Mouse (Mus musculus) liver, embryonic 16.5 days (tissue): ENCODE results near the gene Bag1. TPM values are rescaled to one million over a fixed set of nuclear protein-coding genes. Genes with fewer than 3 reads are reported as not detected.

ENCODE experiments used
- ATAC-seq: fragments of 200-750 bp; cut with Nextera tagmentation; 2 replicates; pipeline ENCODE4 v1.8.0; 2017; ENCODE audit warnings: low read depth, mild to moderate bottlenecking, moderate number of reproducible peaks, moderate library complexity
- H3K27ac ChIP-seq: fragments of 300-500 bp; sonication (generic); 2 replicates; pipeline ENCODE4 v1.5.1; 2014; ENCODE audit warnings: mild to moderate bottlenecking, low read length
- H3K27me3 ChIP-seq: fragments of 300-500 bp; sonication (generic); 2 replicates; pipeline ENCODE4 v1.6.1; 2014; ENCODE audit warnings: low read depth, low read length, mixed read lengths; ENCODE audit not compliant: control insufficient read depth, insufficient read depth
- H3K36me3 ChIP-seq: fragments of 300-500 bp; sonication (generic); 2 replicates; pipeline ENCODE4 v1.6.1; 2014; ENCODE audit warnings: mild to moderate bottlenecking; ENCODE audit not compliant: control insufficient read depth, insufficient read depth
- H3K4me1 ChIP-seq: fragments of 300-500 bp; sonication (generic); 2 replicates; pipeline ENCODE4 v1.6.1; 2014; ENCODE audit warnings: low read depth, low read length, mixed read lengths; ENCODE audit not compliant: control insufficient read depth
- H3K4me2 ChIP-seq: fragments of 300-500 bp; sonication (generic); 2 replicates; pipeline ENCODE4 v1.6.1; 2014; ENCODE audit warnings: low read depth, low read length, mixed read lengths
- H3K4me3 ChIP-seq: fragments of 300-500 bp; sonication (generic); 2 replicates; pipeline ENCODE4 v1.5.1; 2014; ENCODE audit warnings: low read depth, mild to moderate bottlenecking, low read length
- H3K9ac ChIP-seq: fragments of 300-500 bp; sonication (generic); 2 replicates; pipeline ENCODE4 v1.6.1; 2014; ENCODE audit warnings: low read depth, low read length
- H3K9me3 ChIP-seq: fragments of 300-500 bp; sonication (generic); replicated peaks from 2 replicates; pipeline ENCODE4 v1.6.1; 2016; ENCODE audit warnings: low read length; ENCODE audit not compliant: control insufficient read depth
- WGBS: fragments of 180-500 bp; shearing (Covaris S2); extraction: QIAGEN DNeasy Blood & Tissue Kit; methylation state at CpG from one replicate; pipeline ENCODE4 v1.1.7; 2014; ENCODE audit not compliant: insufficient replicate concordance; 5-methylcytosine and 5-hydroxymethylcytosine counted together
- polyA plus RNA-seq: library from polyadenylated mRNA; unstranded; fragments of >200 nt; fragmentation: Nextera tagmentation; extraction: Ambion mirVana; gene quantifications from 2 replicates; pipeline ENCODE4 v1.2.1, GENCODE M21; 2015

Gene Bag1
- polyA plus RNA-seq, 1 experiment from 2014 or later, result 99.7 TPM

- Histone ChIP-seq H3K4me1 (peaks cover 4% of the 10 kb centered on the region; the same call in 1 of the 2 replicates), H3K9me3 (no peaks in the 10 kb centered on the region; the same call in 1 of the 2 replicates), H3K27me3 (no peaks in the 10 kb centered on the region), H3K4me3 (no peak overlapping the region), H3K27ac (0 out of 2 replicates have a peak overlapping the region, but pooled peaks have one; percentile 13), H3K9ac (no peak overlapping the region), H3K4me2 (no peak overlapping the region), H3K36me3 (no peaks in the 10 kb centered on the region)
- 45% methylated on average over 4 of the region's 4 CpGs for WGBS
- ATAC-seq, result peak; percentile 76
Observed at GRCm38 (mm10) chr4:40900612-40901011, 47.5 kb downstream of the Bag1 start.

GRCm38 (mm10) chr4:40900071-40900470 lies 48.0 kb downstream of the Bag1 start:
- 66% methylated on average over 3 of the region's 3 CpGs for WGBS
- peaks cover 4% of the 10 kb centered on the region; the same call in 1 of the 2 replicates for H3K4me1 ChIP-seq
- no peak overlapping the region for H3K4me2 ChIP-seq
- no peaks in the 10 kb centered on the region; the same call in 1 of the 2 replicates for H3K9me3 ChIP-seq
- no peaks in the 10 kb centered on the region for H3K36me3 ChIP-seq
- ATAC-seq, result peak; percentile 45; the same call in 1 of the 2 replicates
- H3K9ac ChIP-seq, result no peak overlapping the region
- no peaks in the 10 kb centered on the region for H3K27me3 ChIP-seq
- no peak overlapping the region for H3K4me3 ChIP-seq
- 0 out of 2 replicates have a peak overlapping the region, but pooled peaks have one; percentile 20 for H3K27ac ChIP-seq

GRCm38 (mm10) chr4:40899264-40899663 lies 48.8 kb downstream of the Bag1 start:
- Histone ChIP-seq H3K4me1 (peaks cover 4% of the 10 kb centered on the region; the same call in 1 of the 2 replicates), H3K36me3 (no peaks in the 10 kb centered on the region), H3K9ac (no peak overlapping the region), H3K27me3 (no peaks in the 10 kb centered on the region), H3K27ac (no peak overlapping the region), H3K4me3 (no peak overlapping the region), H3K4me2 (no peak overlapping the region), H3K9me3 (no peaks in the 10 kb centered on the region; the same call in 1 of the 2 replicates)
- no peak for ATAC-seq
- WGBS, result 50% methylated on average over 2 of the region's 2 CpGs

- no peak for ATAC-seq
- Histone ChIP-seq H3K9me3 (no peaks in the 10 kb centered on the region; the same call in 1 of the 2 replicates), H3K4me3 (no peak overlapping the region), H3K4me1 (peaks cover 4% of the 10 kb centered on the region; the same call in 1 of the 2 replicates), H3K27me3 (no peaks in the 10 kb centered on the region), H3K4me2 (no peak overlapping the region), H3K27ac (no peak overlapping the region), H3K9ac (no peak overlapping the region), H3K36me3 (no peaks in the 10 kb centered on the region)
- WGBS, result 69% methylated on average over 6 of the region's 6 CpGs
Observed at GRCm38 (mm10) chr4:40898476-40899044, 49.5 kb downstream of the Bag1 start.

GRCm38 (mm10) chr4:40895646-40896045 lies 52.4 kb downstream of the Bag1 start:
- H3K4me1 ChIP-seq, result peaks cover 4% of the 10 kb centered on the region; the same call in 1 of the 2 replicates
- H3K9me3 ChIP-seq, result no peaks in the 10 kb centered on the region; the same call in 1 of the 2 replicates
- H3K36me3 ChIP-seq, result no peaks in the 10 kb centered on the region
- H3K9ac ChIP-seq, result no peak overlapping the region
- no peak overlapping the region for H3K4me2 ChIP-seq
- no peak for ATAC-seq
- H3K27me3 ChIP-seq, result no peaks in the 10 kb centered on the region
- no peak overlapping the region for H3K4me3 ChIP-seq
- H3K27ac ChIP-seq, result no peak overlapping the region
- 92% methylated on average over 2 of the region's 2 CpGs for WGBS

GRCm38 (mm10) chr4:40895118-40895517 lies 53.0 kb downstream of the Bag1 start:
- H3K4me1 ChIP-seq, result peaks cover 4% of the 10 kb centered on the region; the same call in 1 of the 2 replicates
- H3K27ac ChIP-seq, result no peak overlapping the region
- no peak overlapping the region for H3K9ac ChIP-seq
- H3K27me3 ChIP-seq, result no peaks in the 10 kb centered on the region
- 65% methylated on average over 3 of the region's 3 CpGs for WGBS
- H3K4me2 ChIP-seq, result no peak overlapping the region
- ATAC-seq, result no peak
- H3K9me3 ChIP-seq, result no peaks in the 10 kb centered on the region; the same call in 1 of the 2 replicates
- no peak overlapping the region for H3K4me3 ChIP-seq
- H3K36me3 ChIP-seq, result no peaks in the 10 kb centered on the region

GRCm38 (mm10) chr4:40891206-40891605 lies 56.9 kb downstream of the Bag1 start:
- Histone ChIP-seq H3K9ac (no peak overlapping the region), H3K4me1 (no peaks in the 10 kb centered on the region; the same call in 1 of the 2 replicates), H3K4me2 (no peak overlapping the region), H3K4me3 (no peak overlapping the region), H3K9me3 (no peaks in the 10 kb centered on the region; the same call in 1 of the 2 replicates), H3K27me3 (no peaks in the 10 kb centered on the region), H3K36me3 (no peaks in the 10 kb centered on the region), H3K27ac (no peak overlapping the region)
- ATAC-seq, result no peak
- WGBS, result 70% methylated on average over 5 of the region's 5 CpGs

- no peak for ATAC-seq
Observed at GRCm38 (mm10) chr4:40889983-40890382, 58.1 kb downstream of the Bag1 start.

GRCm38 (mm10) chr4:40889252-40889651 lies 58.8 kb downstream of the Bag1 start:
- WGBS, result 24% methylated on average over 3 of the region's 3 CpGs
- no peak overlapping the region for H3K9ac ChIP-seq
- H3K27ac ChIP-seq, result no peak overlapping the region

More at GRCm38 (mm10) chr4:40889983-40890382, 58.1 kb downstream of the Bag1 start:
- Histone ChIP-seq H3K27me3 (no peaks in the 10 kb centered on the region), H3K27ac (no peak overlapping the region), H3K4me2 (no peak overlapping the region), H3K4me3 (no peak overlapping the region), H3K9ac (no peak overlapping the region), H3K9me3 (no peaks in the 10 kb centered on the region), H3K4me1 (no peaks in the 10 kb centered on the region; the same call in 1 of the 2 replicates), H3K36me3 (no peaks in the 10 kb centered on the region)
- WGBS, result 69% methylated on average over 4 of the region's 4 CpGs

More at GRCm38 (mm10) chr4:40889252-40889651, 58.8 kb downstream of the Bag1 start:
- Histone ChIP-seq H3K4me2 (no peak overlapping the region), H3K4me1 (no peaks in the 10 kb centered on the region; the same call in 1 of the 2 replicates), H3K27me3 (no peaks in the 10 kb centered on the region), H3K36me3 (no peaks in the 10 kb centered on the region), H3K4me3 (no peak overlapping the region), H3K9me3 (no peaks in the 10 kb centered on the region)
- ATAC-seq, result no peak
